Mouse (Mus musculus) CD4-positive helper T cell, adult 2 months (primary cell): ENCODE measurements around the gene Hmox1.
A peak's percentile ranks its signal among the peaks of the same experiment; 100 is the strongest.

ENCODE experiments used
- DNase-seq: peaks from one replicate; pipeline ENCODE4 v3.0.0-alpha.2; 2012; ENCODE audit warnings: low read depth, missing footprints, low spot score

The Hmox1 gene

DNA sequence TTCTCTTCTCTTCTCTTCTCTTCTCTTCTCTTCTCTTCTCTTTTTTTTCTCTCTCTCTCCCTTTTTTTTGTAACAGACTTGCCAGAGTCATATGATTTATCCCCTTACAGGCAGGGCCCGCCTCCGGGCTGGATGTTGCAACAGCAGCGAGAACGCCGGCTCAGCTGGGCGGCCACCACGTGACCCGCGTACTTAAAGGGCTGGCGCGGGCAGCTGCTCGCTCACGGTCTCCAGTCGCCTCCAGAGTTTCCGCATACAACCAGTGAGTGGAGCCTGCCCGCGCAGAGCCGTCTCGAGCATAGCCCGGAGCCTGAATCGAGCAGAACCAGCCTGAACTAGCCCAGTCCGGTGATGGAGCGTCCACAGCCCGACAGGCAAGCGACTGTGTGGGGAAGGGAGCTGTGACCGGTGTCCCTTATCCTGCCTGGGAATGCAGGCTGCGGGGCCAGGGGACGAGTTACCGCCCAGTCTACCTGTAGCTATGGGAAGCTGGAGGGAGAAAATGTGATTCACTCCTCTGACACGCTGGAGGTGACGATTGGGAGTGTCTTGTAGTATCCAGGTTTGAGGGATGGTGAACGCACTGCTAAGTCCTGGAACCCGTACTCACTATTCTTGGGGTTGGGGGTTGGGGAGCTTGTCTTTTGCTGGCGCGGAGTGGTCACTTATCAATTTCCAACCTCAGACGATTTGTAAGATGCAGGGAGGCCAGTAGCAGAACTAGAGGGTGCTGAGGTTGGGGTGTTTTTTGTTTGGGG lies at the start of gene Hmox1:
TSS of gene Hmox1 (plus strand) at position 223 of the 758 bp plus-strand sequence.
- peak; percentile 83 for DNase-seq

DNA sequence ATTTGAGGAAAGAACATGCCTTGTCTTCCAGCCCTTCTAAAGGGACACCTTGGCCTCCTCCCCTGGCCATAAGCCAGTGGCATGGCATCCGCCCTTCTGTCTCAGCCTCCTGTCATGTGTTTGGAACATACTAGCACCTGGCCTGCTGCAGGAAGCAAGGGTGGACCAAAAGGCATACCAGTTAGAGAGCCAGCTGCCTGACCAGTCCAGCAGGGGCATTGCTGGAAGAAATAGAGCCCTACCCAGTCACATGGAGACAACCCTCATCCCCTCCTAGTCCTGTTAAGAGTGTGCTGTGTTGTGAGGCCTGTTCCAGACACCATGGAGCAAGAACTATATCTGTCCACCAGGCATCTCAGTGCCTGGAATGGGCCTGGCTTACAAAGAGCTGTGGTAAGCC lies 47.1 kb upstream of the Hmox1 start:
- no peak for DNase-seq

DNA sequence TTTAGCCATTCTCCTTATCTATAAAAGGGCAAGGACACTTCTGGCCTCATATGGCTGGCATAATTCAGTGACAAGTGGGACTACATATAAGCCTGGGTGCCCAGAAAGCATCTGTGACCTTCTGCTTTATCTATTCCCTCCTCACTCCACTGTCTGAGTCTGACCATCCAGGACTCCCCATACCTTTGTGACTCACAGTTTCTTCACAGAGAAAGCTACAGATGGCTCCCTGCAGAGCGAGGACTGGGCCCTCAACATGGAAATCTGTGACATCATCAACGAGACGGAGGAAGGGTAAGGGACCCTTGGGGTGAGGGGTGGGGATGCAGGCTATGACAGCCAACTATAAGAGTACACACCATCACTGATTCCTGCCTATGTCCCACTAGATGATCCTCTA lies 45.6 kb upstream of the Hmox1 start:
- no peak for DNase-seq

DNA sequence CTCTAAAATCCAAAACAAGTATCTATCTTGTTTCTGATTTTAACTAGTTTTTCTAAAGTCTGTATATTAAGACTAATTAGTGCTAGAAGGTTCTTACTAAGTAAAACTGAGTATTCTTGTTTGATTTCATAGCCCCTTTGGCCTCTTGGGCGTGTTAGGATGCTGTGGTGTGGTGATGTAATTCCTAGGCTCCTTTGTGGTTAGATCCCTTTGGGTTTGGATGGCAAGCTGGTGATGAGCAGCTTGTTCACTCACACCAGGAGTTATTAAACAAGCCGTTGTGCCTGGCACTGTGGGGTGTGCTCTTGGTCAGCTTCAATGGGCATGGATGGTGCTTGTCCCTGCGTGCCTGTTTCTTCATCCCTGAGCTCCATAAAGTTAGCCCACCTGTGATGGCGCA lies 40.1 kb upstream of the Hmox1 start:
- DNase-seq: no peak

DNA sequence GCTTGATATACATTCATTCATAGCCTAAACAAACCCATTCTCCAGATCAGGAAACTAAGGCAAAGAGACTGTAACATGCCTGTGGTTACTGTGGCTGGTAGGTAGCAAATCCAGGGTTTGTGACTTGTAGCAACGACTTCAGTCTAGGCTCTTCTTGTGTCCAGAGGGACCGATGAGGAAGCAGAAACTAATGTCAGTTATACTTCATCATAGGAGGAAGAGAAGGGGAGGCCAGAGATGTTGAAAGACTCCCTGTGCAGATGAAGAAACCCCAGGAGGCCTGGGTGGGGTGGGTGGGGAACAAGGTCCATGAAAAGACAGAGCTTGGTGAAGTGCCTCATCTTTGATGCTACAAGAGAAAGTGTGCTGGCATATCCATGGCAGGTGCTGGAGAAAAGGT lies 37.7 kb upstream of the Hmox1 start:
- DNase-seq: no peak

DNA sequence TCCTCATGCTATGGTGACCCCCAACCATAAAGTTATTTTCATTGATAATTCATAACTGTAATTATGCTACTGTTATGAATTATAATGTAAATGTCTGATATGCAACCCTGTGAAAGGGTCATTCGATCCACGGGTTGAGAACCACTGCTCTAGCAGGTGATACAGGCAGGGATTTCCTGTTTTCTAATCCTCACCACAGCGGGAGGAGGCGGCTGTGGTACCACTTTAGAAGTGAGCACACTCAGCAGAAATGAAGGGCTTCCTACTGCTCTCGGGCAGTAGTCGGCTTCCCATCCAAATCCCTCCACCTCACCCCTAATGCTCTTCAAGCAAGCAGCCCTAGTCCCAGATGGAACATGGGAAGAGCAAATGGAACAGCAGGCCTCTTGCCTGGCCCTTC lies 33.4 kb upstream of the Hmox1 start:
- DNase-seq: no peak

DNA sequence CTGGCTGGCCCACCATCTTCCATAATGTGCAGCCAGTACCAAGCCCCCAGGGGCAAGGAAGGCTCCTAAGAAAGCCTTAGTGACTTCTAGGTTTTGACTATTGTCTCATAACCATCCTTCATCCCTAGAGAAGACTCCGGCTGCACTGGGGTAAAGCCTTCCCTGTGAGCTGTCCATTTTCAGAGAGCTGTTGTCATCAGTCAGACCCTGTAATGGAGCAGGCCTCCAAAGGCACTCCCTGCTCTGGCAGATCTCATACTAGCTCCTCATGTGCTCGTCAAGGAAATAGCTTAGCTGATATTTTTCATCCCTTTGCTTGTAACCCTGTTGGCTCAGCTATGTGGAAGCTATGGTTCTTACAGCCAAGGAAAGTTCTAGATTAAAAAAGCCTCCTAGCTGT lies 32.6 kb upstream of the Hmox1 start:
- no peak for DNase-seq

DNA sequence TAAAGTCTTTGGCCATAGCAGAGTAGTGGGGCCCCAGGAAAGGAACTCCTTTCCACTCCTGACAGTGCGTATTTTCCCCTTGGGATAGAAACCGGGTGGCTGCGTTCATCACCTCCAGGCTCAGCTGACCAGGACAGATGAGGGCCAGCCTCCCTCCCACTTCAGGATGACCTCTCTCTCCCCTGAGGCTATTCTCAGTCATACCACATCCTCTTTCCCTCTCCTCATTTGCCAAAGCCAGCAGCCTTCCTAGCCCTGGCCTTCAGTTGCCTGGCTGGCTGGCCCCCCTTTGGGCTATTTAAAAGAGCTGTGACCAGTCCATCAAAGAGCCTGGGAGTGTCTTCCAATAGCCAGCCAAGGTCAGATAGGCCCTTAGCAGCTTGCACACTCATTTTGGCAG lies 30.1 kb upstream of the Hmox1 start:
- DNase-seq: no peak

DNA sequence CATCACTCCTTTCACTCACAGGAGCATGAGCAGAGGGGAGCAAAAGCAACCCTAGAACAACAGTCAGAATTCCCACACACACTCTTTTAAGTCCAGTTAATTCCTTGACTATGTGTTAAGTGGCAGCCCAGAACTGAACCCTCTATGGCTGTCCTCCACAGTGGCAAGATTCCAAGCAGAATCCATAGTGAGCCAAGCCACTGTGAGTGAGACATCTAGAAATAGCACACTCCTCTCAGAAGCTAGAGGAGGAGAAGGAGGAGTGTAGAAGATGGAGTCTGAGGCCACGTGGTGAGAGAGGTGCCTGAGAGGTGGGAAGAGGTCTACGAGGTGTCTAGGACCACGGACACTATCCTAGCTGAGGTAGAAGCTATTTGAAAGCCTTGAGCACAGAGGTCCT lies 28.6 kb upstream of the Hmox1 start:
- DNase-seq: no peak

DNA sequence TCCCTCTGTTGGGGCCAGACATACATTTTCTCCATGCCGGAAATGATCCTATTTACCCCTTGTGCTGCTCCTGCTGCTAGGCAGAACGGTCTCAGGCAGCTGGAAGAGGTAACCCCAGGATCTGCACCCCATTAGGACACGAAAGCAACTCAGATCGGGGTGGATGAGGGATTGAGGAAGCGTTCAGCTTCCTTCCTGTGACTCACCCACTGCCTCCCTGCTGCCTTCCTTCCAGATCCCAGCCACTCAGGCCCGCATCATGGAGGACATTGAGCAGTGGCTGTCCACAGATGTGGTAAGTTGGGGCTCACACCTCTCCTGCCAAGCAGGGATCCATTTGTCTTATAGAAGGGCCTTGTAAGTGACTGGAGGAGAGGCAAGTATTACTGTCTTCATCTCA lies 26.1 kb upstream of the Hmox1 start:
- DNase-seq: no peak

DNA sequence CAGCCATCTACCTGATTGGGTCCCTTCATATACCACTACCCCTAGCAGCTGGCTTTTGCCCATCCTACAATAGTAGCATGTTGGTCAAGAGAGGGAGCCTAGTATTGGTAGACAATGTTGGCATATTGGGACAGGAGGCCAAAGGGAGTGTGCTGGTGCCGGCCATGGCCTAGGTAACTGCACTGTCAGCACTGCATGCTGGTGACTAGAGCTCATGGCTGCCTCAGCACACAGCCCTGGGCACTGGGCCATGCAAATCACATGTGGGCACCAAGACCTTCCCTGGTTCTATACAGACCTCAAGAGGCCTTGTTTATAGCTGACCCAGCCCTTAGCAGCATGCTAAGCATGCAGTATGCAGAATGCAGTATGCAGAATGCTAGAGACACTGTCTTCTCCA lies 23.1 kb upstream of the Hmox1 start:
- DNase-seq: no peak

DNA sequence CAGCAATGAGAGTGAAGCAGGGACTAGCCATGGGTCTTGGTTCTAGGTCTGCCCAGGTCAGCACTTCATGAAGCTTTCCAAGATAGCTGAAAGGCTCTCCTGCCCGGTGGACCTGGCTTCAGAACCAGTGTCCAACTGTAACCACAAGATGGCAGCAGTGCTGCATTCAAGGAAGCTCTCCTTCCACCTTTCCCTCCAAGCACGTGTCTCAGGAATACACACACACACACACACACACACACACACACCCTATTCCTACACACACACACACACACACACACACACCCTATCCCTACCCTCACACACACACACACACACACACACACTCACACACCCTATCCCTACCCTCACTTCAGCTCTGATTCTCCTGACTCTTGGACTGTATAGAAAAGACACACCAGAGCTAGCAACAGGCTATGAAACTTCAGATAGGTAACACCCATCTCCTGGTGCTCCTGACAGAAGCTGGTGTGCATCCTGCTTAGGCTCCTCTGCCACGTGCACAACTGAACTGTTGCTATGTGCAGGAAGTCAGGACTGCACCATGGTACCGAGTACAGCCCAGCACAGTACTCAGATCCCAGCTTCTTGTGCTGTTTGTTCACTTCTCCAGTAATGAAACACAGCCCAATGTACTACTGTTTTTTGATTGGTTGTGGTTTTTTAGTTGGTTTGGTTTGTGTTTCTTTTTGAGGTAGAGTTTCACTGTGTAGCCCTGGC lies 21.6 kb upstream of the Hmox1 start:
- DNase-seq: peak; percentile 68

DNA sequence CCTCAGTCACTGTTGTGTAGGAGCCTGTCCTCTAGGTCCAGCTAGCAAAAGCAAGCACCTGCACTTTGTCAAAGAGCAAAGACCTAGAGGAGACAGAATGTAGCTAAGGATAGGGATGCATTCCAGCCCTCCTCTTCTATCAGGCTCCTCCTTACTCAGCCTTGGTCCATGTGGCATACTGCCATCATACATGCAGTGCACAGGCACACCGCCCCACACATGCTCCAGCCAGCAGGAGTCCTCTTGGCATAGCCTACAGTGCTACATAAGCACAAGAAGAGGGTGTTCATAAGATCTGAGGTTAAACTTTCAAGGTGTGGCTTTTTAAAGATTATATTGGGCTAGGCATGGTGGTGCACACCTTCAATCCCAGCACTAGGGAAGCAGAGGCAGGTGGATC lies 18.5 kb upstream of the Hmox1 start:
- no peak for DNase-seq

DNA sequence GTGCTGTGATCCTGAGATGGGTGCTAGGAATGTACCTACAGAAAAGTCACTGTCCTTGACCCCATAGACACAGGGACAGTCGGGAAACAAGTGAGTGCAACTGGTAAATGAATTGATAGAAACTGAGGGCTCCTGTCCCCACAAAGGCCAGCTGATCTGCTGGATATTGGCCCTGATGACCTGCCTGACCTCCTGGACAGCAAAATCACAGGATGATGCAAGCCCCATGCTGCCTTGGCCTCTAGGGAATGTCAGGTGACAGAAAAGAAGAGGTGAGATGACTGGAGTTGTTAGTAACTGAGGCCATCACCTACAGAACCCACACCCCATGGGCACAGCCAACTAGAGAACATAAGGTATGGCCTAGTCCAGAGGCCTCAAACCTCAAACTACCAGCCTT lies 15.2 kb upstream of the Hmox1 start:
- no peak for DNase-seq

DNA sequence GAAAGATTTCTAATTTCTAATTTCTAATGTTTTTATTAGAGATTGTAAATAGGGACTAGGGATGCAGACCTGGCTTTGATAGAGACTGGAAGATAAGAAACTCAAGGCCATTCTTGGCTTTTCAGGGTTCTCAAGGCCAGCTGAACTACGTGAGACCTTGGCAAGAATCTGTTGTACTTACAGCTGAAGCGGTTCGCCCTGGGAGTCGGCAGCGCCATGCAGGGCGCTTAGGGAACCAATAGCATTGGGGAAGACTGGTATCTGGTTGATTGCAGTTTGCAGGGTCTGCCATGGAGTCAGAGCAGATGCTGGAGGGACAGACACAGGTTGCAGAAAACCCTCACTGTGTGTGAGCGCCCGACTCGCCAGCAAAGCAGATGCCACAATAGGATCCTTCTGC lies 14.6 kb upstream of the Hmox1 start:
- DNase-seq: no peak

DNA sequence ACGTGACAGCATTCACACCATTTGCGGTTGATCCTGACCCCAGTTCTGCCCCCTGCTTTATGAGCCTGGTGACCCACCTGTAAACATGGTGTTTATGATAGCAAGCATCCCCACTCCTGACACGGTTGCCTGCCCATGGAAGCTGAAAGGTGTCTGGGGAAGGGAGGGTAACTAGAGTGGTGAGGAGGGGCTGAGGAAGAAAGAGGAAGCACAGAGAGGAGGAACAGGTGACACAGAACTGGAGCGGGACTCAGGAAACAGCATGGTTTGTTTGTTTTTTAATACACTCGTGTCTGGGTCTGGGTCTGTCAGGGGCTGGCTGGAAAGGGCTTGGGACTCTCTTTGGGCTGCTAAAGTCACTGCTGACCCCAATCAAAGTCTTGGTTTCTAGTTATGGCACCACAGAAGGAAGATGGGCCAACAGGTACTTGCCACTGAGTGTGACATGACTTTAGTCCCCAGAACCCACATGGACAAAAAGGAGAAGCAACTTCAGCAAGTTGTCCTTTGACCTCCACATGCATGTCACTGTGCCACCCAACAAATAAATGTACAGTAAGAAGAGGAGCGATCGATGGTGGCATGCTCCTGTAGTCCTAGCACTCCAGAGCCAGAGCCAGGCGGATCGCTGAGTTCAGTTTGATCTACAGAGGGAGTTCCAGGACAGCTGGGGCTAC lies 11.9 kb upstream of the Hmox1 start:
- DNase-seq: no peak

DNA sequence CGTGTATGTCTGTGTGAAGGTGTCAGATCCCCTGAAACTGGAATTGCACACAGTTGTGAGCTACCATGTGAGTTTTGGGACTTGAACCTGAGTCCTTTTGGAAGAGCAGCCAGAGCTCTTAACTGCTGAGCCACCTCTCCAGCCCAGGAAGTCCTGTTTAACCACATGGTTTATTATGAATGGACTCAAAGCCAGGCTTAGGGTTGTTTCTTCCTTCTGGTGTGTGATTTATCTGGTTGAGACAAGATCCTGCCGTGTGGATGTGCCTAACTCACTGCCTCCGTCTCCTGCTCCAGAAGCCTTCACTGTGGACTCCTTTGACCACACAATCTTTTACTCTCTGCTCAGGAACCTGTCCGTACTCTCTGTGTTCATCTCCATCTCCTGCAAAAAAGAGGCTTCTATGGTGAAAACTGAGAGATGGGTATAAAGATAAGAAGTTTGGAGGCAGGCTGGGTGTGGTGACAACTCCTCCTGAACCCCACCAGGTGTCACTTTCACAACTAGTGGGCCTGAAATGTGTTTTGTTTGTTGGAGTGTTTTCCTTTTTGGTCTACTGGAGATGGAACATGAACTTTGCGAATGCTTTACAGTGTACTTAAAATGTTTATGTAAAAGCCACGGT lies 11.1 kb upstream of the Hmox1 start:
- peak; percentile 25 for DNase-seq

DNA sequence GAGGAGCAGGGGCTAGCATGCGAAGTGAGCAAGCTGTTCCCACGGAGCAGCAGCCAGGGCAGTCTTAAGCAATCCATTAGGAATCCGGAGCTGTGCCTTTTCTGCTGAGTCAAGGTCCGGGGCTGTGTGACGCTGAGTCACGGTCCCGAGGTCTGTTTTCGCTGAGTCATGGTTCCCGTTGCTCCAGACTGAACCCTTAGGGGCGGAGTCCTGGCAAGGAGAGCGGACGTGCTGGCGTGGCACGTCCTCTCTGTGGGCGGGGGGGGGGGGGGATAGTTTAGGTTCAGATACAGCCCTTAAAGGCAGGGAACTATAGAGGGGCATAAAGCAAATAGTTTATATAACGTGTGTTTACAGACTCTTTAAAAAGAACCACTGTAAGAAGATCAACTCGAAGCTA lies 9.6 kb upstream of the Hmox1 start:
- peak; percentile 83 for DNase-seq

DNA sequence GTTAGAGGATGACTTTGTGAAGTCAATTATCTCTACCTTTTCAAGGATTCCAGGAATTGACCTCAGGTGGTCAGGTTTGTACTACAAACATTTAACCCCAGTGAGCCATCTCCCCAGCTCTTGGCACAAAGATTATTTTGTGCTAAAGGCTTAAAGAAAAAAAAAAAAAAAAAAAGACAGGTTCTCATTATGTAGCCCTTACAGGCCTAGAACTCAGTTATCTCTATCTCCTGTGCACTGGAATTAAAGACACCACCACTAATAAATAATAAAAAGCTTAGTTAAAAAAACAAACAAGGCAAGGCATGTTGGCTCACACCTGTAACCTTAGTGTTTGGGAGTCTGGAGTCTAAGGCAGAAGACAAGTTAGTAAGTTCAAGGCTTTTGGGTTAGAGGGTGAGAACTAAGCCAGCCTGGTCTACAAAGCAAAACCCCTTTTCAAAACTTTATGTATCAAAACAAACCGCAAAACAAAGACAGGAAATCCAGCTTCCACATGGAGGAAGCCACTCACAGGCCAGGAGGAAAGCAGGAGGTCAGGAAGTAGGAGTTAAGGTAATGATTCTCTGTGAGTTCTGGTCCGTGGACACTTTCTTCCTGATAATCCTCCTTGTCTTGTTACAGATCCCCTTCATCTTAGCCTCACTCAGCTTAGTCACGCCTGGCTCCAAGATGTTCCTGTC lies 8.9 kb upstream of the Hmox1 start:
- DNase-seq: no peak

DNA sequence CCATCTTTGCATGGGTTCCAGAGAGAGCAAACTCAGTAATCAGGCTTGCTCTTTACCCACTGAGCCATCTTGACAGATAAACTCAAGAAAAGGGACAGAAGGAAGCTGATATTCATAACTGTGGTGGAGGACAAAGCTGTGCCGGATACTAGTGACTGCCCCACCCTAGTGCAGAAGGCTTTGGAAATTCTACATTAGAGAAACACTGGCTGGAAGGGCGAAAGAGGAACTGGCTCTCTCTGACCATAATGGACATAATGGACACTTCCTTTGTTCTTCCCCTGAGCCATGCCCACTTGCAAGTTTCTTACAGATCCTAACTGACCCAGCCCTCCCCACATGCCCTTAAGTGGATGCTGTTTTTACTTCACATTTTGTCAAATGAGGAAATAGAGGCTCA lies 7.4 kb upstream of the Hmox1 start:
- no peak for DNase-seq

DNA sequence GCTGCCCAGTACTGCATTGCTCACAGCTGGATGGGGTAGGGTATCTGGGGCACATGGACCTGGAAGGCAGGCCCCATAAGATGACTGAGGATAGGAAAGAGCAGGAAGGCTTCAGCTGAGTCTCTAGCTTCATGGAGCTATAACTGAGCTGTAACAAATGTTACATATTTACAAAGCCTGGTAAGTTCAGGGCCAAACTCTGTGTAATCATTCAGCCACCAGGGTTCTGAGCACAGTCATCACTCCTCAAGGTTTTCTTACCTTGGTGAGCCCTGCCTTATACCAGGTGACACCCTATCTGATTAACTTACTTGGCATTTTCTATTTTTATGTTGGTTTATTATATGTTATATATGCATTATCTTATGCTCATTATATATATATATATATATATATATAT lies 6.3 kb upstream of the Hmox1 start:
- DNase-seq: no peak
